Mouse (Mus musculus): ENCODE data around the gene Mafg.

- no peak for TF ChIP-seq POLR2A (IDR thresholded peaks at IDR 0.05; ENCODE audit: insufficient read depth, low read depth, low read length)
- no peak for TF ChIP-seq CTCF (IDR thresholded peaks at IDR 0.05)
- TF ChIP-seq EP300 (IDR thresholded peaks at IDR 0.05; ENCODE audit: insufficient read depth, low read depth, low read length), result no peak
These were observed 21.3 kb upstream of the Mafg start for GRCm38 (mm10) chr11:120654741-120655140.
